Mouse (Mus musculus) R1 (cell line): ENCODE results near the gene Pagr1b.

Experiments used
- DNase-seq: peaks from one replicate; pipeline ENCODE4 v3.0.0-alpha.2; 2018; ENCODE audit warnings: low read depth, low spot score

Gene Pagr1b

DNA sequence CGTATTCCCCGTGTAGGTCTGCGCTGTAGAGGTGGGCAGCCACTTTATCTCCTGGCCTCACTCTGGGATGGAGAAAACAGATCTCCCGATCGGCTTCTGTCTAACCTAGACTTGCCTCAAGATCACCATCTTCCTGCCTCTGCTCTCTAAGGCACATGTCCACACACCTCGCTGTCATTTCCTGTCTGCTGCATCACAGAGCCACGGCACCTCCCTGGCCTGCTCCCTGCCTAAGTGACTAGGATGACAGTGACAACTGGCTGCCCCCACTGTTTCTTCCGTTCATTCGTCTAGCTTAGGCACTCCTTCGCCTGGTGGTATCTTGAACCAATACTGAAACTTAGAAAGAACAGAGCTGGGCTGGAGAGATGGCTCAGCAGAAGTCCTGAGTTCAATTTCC is 16.7 kb downstream of the Pagr1b start:
- DNase-seq: no peak

GRCm38 (mm10) chr7:126996449-126996848 is 19.8 kb downstream of the Pagr1b start:
- DNase-seq: peak; percentile 65

DNA sequence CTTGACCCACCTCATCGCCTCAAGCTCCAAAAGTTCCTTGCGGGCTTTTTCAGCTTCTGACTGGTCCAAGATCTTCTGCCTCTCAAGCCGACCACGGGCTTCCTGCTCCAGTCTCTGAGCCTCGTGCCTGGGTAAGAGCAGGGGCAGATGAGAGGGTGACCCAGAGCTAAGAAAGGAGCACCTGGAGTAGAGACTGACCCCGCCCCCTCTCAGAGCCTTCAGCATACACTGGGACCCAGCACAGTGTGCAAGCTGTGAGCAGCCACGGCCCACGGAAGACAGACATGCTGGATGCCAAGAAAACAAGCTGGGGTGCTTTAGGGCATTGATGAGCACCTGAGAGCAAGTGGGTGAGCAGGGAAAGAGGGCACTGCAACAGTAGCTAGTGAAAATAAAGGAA is 27.5 kb downstream of the Pagr1b start:
- no peak for DNase-seq

DNA sequence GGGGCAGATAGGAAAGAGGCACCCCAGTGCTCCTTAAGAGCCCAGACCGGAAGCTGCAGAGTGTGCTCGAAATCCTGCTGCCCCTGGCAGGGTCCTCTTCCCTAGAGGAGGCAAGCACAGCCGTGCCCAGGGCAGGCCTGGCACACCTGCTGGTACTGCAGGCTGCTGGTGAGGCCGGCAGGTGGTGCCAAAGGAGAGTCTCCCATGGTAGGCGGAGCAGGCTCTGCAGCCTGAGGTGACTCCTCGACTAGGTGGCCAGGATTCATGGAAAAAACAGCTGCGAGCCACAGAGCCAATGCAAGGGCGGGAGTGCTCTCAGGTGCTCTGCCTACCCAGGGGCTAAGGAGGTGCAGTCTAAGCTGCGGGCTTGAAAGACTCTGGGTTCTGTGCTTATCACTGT is 30.0 kb downstream of the Pagr1b start:
- peak; percentile 54 for DNase-seq

GRCm38 (mm10) chr7:126984667-126985444 is 31.4 kb downstream of the Pagr1b start:
- no peak for DNase-seq

GRCm38 (mm10) chr7:126983113-126983512 is 33.2 kb downstream of the Pagr1b start:
- DNase-seq: no peak

DNA sequence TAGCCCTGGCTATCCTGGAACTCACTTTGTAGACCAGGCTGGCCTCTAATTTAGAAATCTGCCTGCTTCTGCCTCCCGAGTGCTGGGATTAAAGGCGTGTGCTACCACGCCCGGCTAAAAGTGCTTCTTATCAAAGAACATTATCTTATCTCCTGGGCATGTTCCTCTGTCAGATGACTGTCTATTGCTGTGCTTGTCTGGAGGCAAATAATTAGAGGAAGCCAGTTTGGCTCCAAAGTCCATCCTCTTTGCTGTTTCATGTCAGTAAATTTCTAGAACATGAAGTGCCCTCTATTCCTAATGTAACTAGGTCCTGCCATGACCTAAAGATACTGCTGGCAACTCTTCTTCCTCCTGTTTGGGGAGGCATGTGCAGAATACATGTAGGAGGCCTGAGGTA is 34.2 kb downstream of the Pagr1b start:
- no peak for DNase-seq

DNA sequence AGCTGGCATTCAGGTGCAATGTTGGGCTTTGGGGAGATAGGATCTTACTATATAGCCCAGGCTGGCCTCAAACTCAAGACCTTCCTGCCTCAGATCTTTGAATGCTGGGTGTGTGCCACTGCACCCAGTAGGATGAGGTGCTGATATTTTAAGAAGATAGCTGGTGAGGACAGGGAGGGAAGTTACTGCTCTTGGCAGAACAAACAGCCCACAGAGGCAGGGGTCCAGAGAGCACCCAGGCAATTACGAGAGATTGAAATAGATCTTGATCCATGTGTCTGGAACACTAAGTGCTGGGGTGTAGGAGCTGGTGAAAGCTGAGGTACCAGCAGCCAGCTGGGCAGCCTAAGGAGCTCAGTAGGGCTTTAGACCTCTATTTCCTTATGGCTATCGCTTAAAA is 34.7 kb downstream of the Pagr1b start:
- DNase-seq: no peak

DNA sequence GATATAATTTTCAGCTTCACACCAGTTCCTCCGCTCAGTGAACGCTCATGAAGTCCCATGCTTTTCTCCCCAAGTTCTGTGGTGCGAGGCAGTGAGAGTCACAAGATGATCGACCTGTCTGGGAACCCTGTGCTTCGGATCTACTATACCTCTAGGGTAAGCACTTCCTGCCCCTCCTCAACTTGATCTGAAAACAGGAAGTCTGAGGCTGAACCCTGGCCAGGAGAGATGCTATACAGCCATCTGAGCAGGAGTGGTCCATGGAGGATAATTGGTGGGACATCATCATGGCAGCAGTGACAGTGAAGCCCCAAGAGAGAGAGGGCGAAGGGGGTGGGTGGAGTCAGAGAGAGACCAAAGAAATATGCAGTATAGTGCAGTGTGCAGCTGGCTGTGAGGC is 37.4 kb downstream of the Pagr1b start:
- DNase-seq: no peak

DNA sequence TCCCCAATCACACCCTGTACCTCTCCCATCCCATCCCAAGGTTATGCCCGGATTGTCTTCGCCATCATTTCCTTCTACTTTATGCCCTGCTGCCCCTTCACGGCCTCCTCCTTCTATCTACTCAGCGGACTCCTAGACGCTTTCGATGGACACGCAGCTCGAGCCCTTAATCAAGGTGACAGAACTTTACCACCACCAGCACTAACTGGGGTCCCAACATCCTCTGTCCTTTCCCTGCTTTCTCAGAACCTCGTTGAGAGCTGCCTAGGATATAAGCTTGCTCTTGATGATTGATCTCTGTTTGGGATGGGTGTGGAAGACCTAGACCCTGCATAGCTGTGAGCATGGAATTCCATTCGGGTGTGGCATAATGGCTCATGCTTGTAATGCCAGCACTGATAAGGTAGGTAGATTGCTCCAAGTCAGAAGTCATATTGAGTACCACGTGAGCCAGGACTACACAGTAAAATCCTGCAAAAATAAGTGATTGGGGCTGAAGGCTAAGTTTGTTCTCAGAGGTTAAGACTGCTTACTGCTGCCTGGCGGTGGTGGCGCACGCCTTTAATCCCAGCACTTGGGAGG is 39.3 kb downstream of the Pagr1b start:
- DNase-seq: peak; percentile 68

GRCm38 (mm10) chr7:126975950-126976866 is 40.1 kb downstream of the Pagr1b start, which contains the start of gene Cdiptos:
Gene Cdiptos (minus strand): TSS chr7:126976098.
- peak; percentile 99 for DNase-seq

GRCm38 (mm10) chr7:126975893-126975949 is 40.6 kb downstream of the Pagr1b start, which contains the start of gene Cdipt:
Gene Cdipt (plus strand): TSS chr7:126975914.
- no peak for DNase-seq

DNA sequence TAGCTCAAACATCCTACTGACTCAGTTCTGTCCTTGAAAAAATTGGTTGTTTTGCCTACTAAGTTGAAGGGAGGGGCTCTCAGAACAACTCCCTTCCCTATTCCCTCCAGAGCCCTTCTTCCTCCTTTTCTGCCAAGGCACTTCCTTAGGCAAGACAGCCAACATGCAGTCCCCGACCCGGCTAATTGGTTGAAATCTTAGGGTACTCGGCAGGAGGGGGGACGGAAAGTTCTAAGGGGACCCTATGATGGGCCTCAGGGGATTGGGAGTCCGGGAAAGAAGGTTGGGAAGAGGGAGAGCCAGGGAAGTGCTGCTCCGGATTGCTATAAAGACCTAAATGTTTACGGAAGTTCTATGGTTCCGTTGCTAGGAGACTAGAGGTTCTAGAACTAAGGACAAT is 40.8 kb downstream of the Pagr1b start:
- no peak for DNase-seq

GRCm38 (mm10) chr7:126967361-126967760 is 48.9 kb downstream of the Pagr1b start:
- no peak for DNase-seq

GRCm38 (mm10) chr7:126965568-126965967 is 50.7 kb downstream of the Pagr1b start:
- no peak for DNase-seq

- DNase-seq: peak; percentile 62
These were observed 52.6 kb downstream of the Pagr1b start for GRCm38 (mm10) chr7:126963548-126964286.

GRCm38 (mm10) chr7:126961965-126962364 is 54.3 kb downstream of the Pagr1b start:
- no peak for DNase-seq

DNA sequence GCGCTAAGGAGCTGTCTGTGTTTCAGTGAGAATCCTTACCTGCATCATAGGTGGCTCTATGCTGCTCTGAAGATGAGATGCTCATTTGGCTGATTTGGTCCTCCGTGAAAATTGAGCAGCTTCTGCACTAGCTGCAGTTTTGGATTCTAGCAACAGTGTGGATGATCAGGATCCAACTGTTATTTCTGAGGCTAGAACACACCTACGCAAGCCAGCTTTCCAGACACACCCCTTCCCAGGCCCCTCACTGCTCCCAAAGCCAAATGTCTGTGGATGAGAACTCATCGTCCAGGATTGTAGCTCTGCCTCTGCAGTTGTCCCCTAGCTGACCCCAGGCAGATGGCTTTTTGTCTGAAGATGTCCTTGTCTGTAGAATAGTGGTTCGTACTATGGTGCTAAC is 55.2 kb downstream of the Pagr1b start:
- no peak for DNase-seq

- peak; percentile 16 for DNase-seq
These were observed 56.5 kb downstream of the Pagr1b start for GRCm38 (mm10) chr7:126959780-126960179.

DNA sequence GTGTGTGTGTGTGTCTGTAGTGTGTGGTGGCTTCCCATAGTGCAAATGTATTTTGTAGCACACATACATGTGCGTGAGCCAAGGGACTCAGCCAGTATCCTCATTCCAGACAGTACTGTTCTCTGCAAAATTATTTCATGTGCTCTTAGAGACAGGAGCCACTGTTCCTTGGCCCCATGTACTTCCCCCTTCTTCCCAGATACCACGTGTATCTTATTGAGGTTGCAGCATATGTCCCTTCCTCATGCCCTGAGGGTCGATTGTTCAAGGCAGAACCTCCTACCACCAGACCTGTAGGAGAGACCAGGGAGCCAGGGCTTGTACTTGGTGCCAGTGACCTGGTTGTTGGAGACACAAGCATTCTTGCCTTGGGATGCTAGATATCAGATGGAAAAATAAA is 61.2 kb downstream of the Pagr1b start:
- DNase-seq: no peak

- DNase-seq: peak; percentile 16
These were observed 63.6 kb downstream of the Pagr1b start for GRCm38 (mm10) chr7:126952646-126953045.

- DNase-seq: no peak
These were observed 64.5 kb downstream of the Pagr1b start for GRCm38 (mm10) chr7:126951741-126952140.
